Mouse (Mus musculus): ENCODE measurements around the gene Cnp. TPM values are rescaled to one million over a fixed set of nuclear protein-coding genes. Genes with fewer than 3 reads are reported as not detected.

Gene Cnp
- polyA plus RNA-seq (2012; rRNA removed): 138 and 153 TPM in 2 replicates

DNA sequence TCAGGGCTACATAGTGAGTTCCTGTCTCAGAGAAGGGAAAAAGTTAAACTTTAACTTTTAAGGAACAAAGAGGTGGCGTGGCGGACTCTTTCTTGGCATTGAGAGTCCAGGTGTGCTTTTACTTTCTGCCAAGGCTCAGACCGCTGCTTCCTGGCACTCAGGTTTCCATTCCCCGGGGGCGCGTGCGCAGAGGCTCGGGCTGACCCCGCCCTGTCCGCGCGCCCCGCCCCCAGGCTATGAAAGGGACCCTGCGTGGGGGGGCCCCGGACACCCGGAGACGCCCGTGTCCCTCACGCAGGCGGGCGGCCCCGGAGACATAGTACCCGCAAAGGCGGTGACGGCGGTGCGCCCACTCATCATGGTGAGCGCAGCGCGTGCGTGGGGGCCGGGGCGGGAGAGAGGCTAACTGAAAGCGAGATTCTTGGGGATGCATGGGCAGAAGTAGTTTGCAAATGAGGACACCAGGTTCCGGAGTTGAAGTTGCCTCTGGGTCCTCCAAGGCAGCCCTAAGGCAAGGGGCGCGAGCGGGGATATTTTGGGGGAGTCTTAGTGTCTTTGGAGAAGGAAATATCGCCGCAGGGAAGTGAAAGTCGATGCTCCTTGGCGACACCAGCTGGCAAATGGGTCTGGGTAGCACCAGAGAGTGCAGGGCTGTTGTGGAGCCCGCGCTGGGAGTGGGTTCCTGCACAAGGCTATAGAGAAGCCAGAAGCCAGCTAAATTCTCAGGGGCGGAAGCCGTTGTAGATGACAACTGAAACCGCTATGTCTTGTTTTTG, at the start of gene Cnp:
Gene Cnp, plus strand, starts transcription at position 197 of the 776 bp plus-strand sequence.
- peak; percentile 89 for DNase-seq
- Histone ChIP-seq H3K4me1 (replicated peaks; ENCODE audit: control insufficient read depth, insufficient read depth, low read length) (peaks cover 62% of the 10 kb centered on the region), H3K4me3 (ENCODE audit: control insufficient read depth, insufficient read depth, low read length) (peak within 1 kb of the TSS; percentile 63), H3K36me3 (ENCODE audit: control insufficient read depth, insufficient read depth, low read length) (peaks cover 13% of the 10 kb centered on the region), H3K27me3 (ENCODE audit: control insufficient read depth, insufficient read depth, low read length) (no peaks in the 10 kb centered on the region), H3K27ac (ENCODE audit: control insufficient read depth, insufficient read depth, low read length) (peak within 1 kb of the TSS; percentile 94)
- WGBS: under 1% methylated on average over 47 of the region's 47 CpGs
- peak; percentile 99 for TF ChIP-seq POLR2A (IDR thresholded peaks at IDR 0.05; ENCODE audit: control insufficient read depth, extremely low read depth, insufficient read depth, low read length, poor library complexity)
- TF ChIP-seq CTCF (IDR thresholded peaks at IDR 0.05; ENCODE audit: borderline replicate concordance, control insufficient read depth, extremely low read depth, insufficient read depth, low read length, poor library complexity): no peak

- TF ChIP-seq CTCF (IDR thresholded peaks at IDR 0.05; ENCODE audit: borderline replicate concordance, control insufficient read depth, extremely low read depth, insufficient read depth, low read length, poor library complexity): no peak
- WGBS: 78% methylated on average over 11 of the region's 11 CpGs
- no peaks in the 10 kb centered on the region for H3K27me3 ChIP-seq (ENCODE audit: control insufficient read depth, insufficient read depth, low read length)
- peaks cover 30% of the 10 kb centered on the region for H3K36me3 ChIP-seq (ENCODE audit: control insufficient read depth, insufficient read depth, low read length)
- no peak overlapping the region for H3K4me3 ChIP-seq (ENCODE audit: control insufficient read depth, insufficient read depth, low read length)
- DNase-seq: no peak
- H3K27ac ChIP-seq (ENCODE audit: control insufficient read depth, insufficient read depth, low read length): no peak overlapping the region
- peaks cover 19% of the 10 kb centered on the region for H3K4me1 ChIP-seq (replicated peaks; ENCODE audit: control insufficient read depth, insufficient read depth, low read length)
Measured at GRCm38 (mm10) chr11:100524987-100525630, 49.6 kb upstream of the Cnp start.

DNA sequence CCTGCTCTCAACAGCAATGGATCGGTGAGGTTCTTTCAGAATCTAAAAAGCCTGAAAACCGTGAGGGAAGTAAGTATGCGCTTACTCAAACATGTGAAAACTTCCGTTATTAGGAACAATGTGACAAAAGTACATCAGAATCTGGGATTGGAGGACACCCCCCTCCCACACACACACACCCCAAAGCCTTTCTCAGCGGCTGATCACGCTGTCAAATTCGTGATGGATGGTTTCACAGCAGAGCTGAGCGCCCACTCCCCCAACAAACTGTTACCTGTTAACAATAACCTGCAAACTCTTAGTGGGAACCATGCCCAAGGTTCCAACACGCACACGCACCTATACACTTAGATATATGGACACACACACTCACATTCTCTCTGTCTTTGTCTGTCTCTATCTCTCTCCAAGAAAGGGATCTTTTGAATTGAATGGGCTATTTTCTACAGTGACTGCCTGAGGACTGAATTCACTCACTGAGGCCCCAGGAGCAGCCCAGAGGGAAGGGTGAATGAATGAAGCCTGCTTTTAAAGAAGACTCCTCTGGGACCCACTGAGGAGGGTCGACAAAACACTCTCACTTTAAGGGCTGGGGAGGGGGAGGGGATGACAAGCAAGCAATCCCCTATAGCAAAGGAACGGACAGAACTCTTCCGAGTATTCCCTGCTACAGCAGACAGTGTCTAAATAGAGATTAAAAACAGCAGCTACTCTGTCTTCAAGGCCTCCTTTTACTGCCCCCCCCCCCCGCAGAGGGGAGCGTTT, 48.5 kb upstream of the Cnp start:
- Histone ChIP-seq H3K36me3 (ENCODE audit: control insufficient read depth, insufficient read depth, low read length) (peaks cover 23% of the 10 kb centered on the region), H3K27ac (ENCODE audit: control insufficient read depth, insufficient read depth, low read length) (no peak overlapping the region), H3K4me1 (replicated peaks; ENCODE audit: control insufficient read depth, insufficient read depth, low read length) (peaks cover 19% of the 10 kb centered on the region), H3K27me3 (ENCODE audit: control insufficient read depth, insufficient read depth, low read length) (no peaks in the 10 kb centered on the region), H3K4me3 (ENCODE audit: control insufficient read depth, insufficient read depth, low read length) (no peak overlapping the region)
- WGBS: 73% methylated on average over 15 of the region's 15 CpGs
- TF ChIP-seq CTCF (IDR thresholded peaks at IDR 0.05; ENCODE audit: borderline replicate concordance, control insufficient read depth, extremely low read depth, insufficient read depth, low read length, poor library complexity) (no peak), POLR2A (IDR thresholded peaks at IDR 0.05; ENCODE audit: control insufficient read depth, extremely low read depth, insufficient read depth, low read length, poor library complexity) (no peak)
- DNase-seq: no peak

DNA sequence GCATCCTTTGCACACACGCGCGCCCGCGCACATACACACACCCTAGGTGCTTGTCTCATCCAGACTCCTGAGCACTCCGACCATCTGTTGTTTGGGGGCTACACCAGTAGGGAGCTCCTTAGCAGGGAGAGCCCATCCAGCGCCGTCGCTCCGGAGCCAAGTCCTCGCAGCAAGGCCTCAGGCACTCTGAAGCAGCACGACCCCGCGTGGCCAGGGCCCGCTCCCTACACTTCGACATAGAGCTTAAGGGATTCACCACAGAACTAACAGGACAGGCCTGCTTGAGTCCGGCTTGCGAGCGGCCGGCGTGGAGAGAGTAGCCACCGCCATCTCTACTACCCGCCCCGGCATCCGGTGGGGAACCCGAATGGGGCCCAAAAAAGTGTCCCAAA, 47.6 kb upstream of the Cnp start:
- under 1% methylated on average over 26 of the region's 26 CpGs for WGBS
- peaks cover 19% of the 10 kb centered on the region for H3K4me1 ChIP-seq (replicated peaks; ENCODE audit: control insufficient read depth, insufficient read depth, low read length)
- H3K36me3 ChIP-seq (ENCODE audit: control insufficient read depth, insufficient read depth, low read length): peaks cover 15% of the 10 kb centered on the region
- peak overlapping the region; percentile 63 for H3K27ac ChIP-seq (ENCODE audit: control insufficient read depth, insufficient read depth, low read length)
- H3K27me3 ChIP-seq (ENCODE audit: control insufficient read depth, insufficient read depth, low read length): no peaks in the 10 kb centered on the region
- peak overlapping the region; percentile 60 for H3K4me3 ChIP-seq (ENCODE audit: control insufficient read depth, insufficient read depth, low read length)
- peak; percentile 58 for DNase-seq
- no peak for TF ChIP-seq POLR2A (IDR thresholded peaks at IDR 0.05; ENCODE audit: control insufficient read depth, extremely low read depth, insufficient read depth, low read length, poor library complexity)
- no peak for TF ChIP-seq CTCF (IDR thresholded peaks at IDR 0.05; ENCODE audit: borderline replicate concordance, control insufficient read depth, extremely low read depth, insufficient read depth, low read length, poor library complexity)

- WGBS: under 1% methylated on average over 54 of the region's 54 CpGs
- Histone ChIP-seq H3K27me3 (ENCODE audit: control insufficient read depth, insufficient read depth, low read length) (no peaks in the 10 kb centered on the region), H3K27ac (ENCODE audit: control insufficient read depth, insufficient read depth, low read length) (peak within 1 kb of the TSS; percentile 63), H3K4me1 (replicated peaks; ENCODE audit: control insufficient read depth, insufficient read depth, low read length) (peaks cover 19% of the 10 kb centered on the region), H3K4me3 (ENCODE audit: control insufficient read depth, insufficient read depth, low read length) (peak within 1 kb of the TSS; percentile 60), H3K36me3 (ENCODE audit: control insufficient read depth, insufficient read depth, low read length) (peaks cover 9% of the 10 kb centered on the region; the same call in 1 of the 2 replicates)
- peak; percentile 98 for DNase-seq
- TF ChIP-seq POLR2A (IDR thresholded peaks at IDR 0.05; ENCODE audit: control insufficient read depth, extremely low read depth, insufficient read depth, low read length, poor library complexity): peak; percentile 85
- peak; percentile 59; the same call in 1 of the 2 replicates for TF ChIP-seq CTCF (IDR thresholded peaks at IDR 0.05; ENCODE audit: borderline replicate concordance, control insufficient read depth, extremely low read depth, insufficient read depth, low read length, poor library complexity)
Measured at GRCm38 (mm10) chr11:100527458-100528374, 47.0 kb upstream of the Cnp start, which contains the start of gene Acly. Gene Acly (minus strand): TSS chr11:100528000.
